Mouse (Mus musculus): ENCODE measurements around the gene Socs7.

DNA sequence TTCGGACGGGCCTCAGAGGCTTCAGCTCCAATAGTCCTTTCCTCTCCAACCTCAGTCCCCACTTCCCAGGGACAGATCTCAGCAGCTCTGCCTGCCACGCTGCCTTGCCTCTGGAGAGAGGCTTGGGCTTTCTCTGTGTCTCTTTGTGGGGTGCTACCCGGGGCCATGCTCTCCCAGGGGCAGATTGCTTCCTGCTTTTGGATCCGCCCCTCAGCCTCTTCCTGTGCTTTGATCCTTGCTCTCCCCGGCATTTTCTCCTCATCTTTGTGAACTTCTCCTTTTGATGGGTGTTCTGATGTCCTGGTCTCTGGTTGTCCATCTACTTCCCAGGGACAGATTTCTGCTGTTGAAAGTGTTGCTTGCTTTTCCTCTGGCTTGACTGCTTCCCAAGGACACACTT lies 26.1 kb upstream of the Socs7 start:
- no peak for TF ChIP-seq CTCF (IDR thresholded peaks at IDR 0.05; ENCODE audit: borderline replicate concordance, extremely low read depth, insufficient read depth, insufficient read length)
- no peak for TF ChIP-seq POLR2A (IDR thresholded peaks at IDR 0.05; ENCODE audit: borderline replicate concordance, extremely low read depth, insufficient read depth, insufficient read length, poor library complexity, severe bottlenecking)
